Mouse (Mus musculus) stomach, postnatal 0 days (tissue): ENCODE data around the gene Slf2. TPM values are rescaled to one million over a fixed set of nuclear protein-coding genes. Genes with fewer than 3 reads are reported as not detected.

Source experiments
- ATAC-seq: fragments of 200-750 bp; cut with Nextera tagmentation; 2 replicates; pipeline ENCODE4 v1.8.0; 2017; ENCODE audit not compliant: low FRiP score, low TSS enrichment
- DNase-seq: peaks from one replicate; pipeline ENCODE4 v3.0.0-alpha.2; 2016; ENCODE audit warnings: low spot score
- H3K27ac ChIP-seq: fragments of 300-500 bp; sonication (generic); replicated peaks from 2 replicates; pipeline ENCODE4 v1.5.1; 2014; ENCODE audit warnings: mild to moderate bottlenecking, control low read depth
- H3K27me3 ChIP-seq: fragments of 300-500 bp; sonication (generic); 2 replicates; pipeline ENCODE4 v1.6.1; 2014; ENCODE audit warnings: low read length; ENCODE audit not compliant: control insufficient read depth, insufficient read depth
- H3K36me3 ChIP-seq: fragments of 300-500 bp; sonication (generic); 2 replicates; pipeline ENCODE4 v1.6.1; 2014; ENCODE audit warnings: low read length, mixed read lengths; ENCODE audit not compliant: control insufficient read depth, insufficient read depth
- H3K4me1 ChIP-seq: fragments of 300-500 bp; sonication (generic); replicated peaks from 2 replicates; pipeline ENCODE4 v1.6.1; 2014; ENCODE audit warnings: antibody characterized with exemption; ENCODE audit not compliant: control insufficient read depth, insufficient read depth
- H3K4me2 ChIP-seq: fragments of 300-500 bp; sonication (generic); replicated peaks from 2 replicates; pipeline ENCODE4 v1.6.1; 2014; ENCODE audit warnings: low read depth, mild to moderate bottlenecking, control low read depth, moderate library complexity
- H3K4me3 ChIP-seq: fragments of 300-500 bp; sonication (generic); 2 replicates; pipeline ENCODE4 v1.5.1; 2014; ENCODE audit warnings: low read depth, low read length, control low read depth
- H3K9ac ChIP-seq: fragments of 300-500 bp; sonication (generic); 2 replicates; pipeline ENCODE4 v1.6.1; 2014; ENCODE audit warnings: mild to moderate bottlenecking, low read length, control low read depth, mixed read lengths
- H3K9me3 ChIP-seq: fragments of 300-500 bp; sonication (generic); 2 replicates; pipeline ENCODE4 v1.6.1; 2016; ENCODE audit warnings: low read length; ENCODE audit not compliant: control insufficient read depth
- CTCF ChIP-seq: IDR thresholded peaks from 2 replicates; pipeline ENCODE4 v1.5.1; 2016; ENCODE audit warnings: antibody characterized with exemption, low read depth, mild to moderate bottlenecking, moderate library complexity
- EP300 ChIP-seq: optimal IDR thresholded peaks from 2 replicates; pipeline ENCODE3; 2016; ENCODE audit warnings: antibody characterized with exemption
- WGBS: fragments of 180-500 bp; shearing (Covaris S2); extraction: QIAGEN DNeasy Blood & Tissue Kit; methylation state at CpG from one replicate; pipeline ENCODE4 v1.1.7; 2014; 5-methylcytosine and 5-hydroxymethylcytosine counted together
- polyA plus RNA-seq: library from polyadenylated mRNA; unstranded; fragments of >200 nt; fragmentation: Nextera tagmentation; extraction: Ambion mirVana; gene quantifications from 2 replicates; pipeline ENCODE4 v1.2.1, GENCODE M21; 2015

The Slf2 gene
- polyA plus RNA-seq, 1 experiment from 2014 or later = 9.3 TPM

DNA sequence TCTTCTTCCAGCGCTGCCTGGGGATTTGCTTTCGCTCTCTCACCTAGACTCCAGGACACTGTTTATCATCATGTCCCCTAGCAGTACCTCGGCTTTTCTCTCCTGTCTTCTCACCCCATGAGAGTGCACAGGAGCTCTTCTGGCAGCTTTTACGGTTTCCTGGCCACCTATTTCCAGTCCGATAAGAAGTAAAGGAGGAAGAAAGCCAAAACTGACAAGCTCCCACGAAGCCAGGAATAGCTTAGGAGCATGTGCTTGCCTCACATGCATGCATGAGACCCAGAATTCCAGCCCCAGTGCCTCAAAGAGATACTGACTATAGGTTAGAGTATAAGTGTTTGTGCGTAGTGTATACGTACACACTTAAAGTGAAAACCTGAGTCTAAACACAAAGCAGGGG, 2.8 kb upstream of the Slf2 start:
- no peaks in the 10 kb centered on the region for H3K27me3 ChIP-seq

DNA sequence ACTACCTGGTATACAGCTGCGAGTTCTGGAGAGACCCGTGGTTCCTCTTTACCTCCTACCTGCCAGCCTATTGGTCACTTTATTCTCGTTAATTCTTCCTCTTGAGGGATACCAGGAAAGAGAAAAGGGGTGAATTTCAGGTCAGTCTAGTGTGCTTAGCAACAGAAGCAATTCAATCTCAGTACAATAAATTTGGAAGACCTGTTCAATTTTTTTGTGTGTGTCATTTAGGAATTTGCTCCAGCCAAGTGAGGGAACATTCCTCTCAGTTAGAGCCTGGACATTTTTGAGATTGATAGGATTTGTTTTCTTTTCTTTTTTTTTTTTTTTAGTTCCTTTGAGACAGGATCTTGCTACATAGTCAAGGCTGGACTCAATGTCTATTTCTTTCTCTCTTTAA, 1.7 kb upstream of the Slf2 start:
- Histone ChIP-seq H3K27me3 (no peaks in the 10 kb centered on the region), H3K36me3 (no peaks in the 10 kb centered on the region), H3K9ac (no peak overlapping the region), H3K27ac (no peak overlapping the region), H3K4me2 (no peak overlapping the region), H3K4me1 (peaks cover 2% of the 10 kb centered on the region; the same call in 1 of the 2 replicates), H3K4me3 (no peak overlapping the region), H3K9me3 (no peaks in the 10 kb centered on the region)
- ATAC-seq = no peak
- TF ChIP-seq EP300 = no peak
- TF ChIP-seq CTCF = no peak
- DNase-seq = no peak
- WGBS = 35% methylated on average over 3 of the region's 3 CpGs

More for the DNA sequence above, 2.8 kb upstream of the Slf2 start:
- ATAC-seq (no peak), DNase-seq (no peak)
- no peak for TF ChIP-seq CTCF
- no peak for TF ChIP-seq EP300
- H3K9ac ChIP-seq = no peak overlapping the region
- H3K36me3 ChIP-seq = no peaks in the 10 kb centered on the region
- peaks cover 2% of the 10 kb centered on the region; the same call in 1 of the 2 replicates for H3K4me1 ChIP-seq
- no peak overlapping the region for H3K27ac ChIP-seq
- no peak overlapping the region for H3K4me2 ChIP-seq
- H3K9me3 ChIP-seq = no peaks in the 10 kb centered on the region
- no peak overlapping the region for H3K4me3 ChIP-seq
- WGBS = 49% methylated on average over 8 of the region's 8 CpGs

DNA sequence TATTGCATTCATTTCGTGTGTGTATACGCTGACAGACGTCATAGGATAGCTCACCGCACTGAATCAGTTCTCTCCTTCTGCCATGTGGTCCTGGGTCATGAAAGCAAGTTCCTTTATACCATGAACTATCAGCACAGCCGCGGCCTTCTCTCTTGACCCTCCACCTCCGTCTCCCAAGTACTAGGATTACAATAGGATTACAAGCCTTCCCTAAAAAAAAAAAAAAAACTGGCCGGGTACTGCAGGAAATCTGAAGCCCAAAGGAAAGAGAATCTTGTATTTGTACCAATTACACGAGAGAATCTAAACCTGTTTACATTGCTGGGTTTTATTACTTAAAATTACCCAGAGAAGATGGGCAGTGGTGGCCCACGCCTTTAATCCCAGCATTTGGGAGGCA, 1.3 kb upstream of the Slf2 start:
- WGBS = 45% methylated on average over 10 of the region's 10 CpGs

DNA sequence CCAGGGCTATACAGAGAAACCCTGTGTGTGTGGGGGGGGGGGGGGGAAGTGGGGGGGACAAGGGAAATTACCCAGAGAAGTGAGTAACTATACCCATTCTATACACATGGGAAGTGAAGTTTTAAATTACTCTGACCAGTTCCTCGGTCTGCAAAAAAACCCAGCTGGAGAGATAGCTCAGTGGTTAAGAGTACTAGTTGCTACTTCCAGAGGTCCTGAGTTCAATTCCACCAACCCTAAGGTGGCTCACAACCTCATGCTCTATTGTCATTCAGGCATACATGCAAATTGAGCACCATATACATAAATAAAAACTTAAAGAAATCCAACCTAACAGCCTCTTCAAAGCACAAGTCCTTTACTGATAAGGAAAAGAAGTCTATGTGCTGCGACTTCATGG, 829 bp upstream of the Slf2 start:
- no peaks in the 10 kb centered on the region for H3K9me3 ChIP-seq
- TF ChIP-seq EP300 (no peak), CTCF (no peak)
- H3K4me2 ChIP-seq = peak overlapping the region; percentile 49
- 27% methylated on average over 2 of the region's 2 CpGs for WGBS
- H3K27ac ChIP-seq = no peak overlapping the region; the same call in 1 of the 2 replicates
- peak overlapping the region; percentile 95; the same call in 1 of the 2 replicates for H3K4me3 ChIP-seq
- no peak for ATAC-seq
- no peak overlapping the region for H3K9ac ChIP-seq
- no peaks in the 10 kb centered on the region for H3K27me3 ChIP-seq
- H3K4me1 ChIP-seq = peaks cover 2% of the 10 kb centered on the region; the same call in 1 of the 2 replicates
- DNase-seq = no peak
- H3K36me3 ChIP-seq = no peaks in the 10 kb centered on the region

More for the DNA sequence above, 1.3 kb upstream of the Slf2 start:
- TF ChIP-seq EP300 = no peak
- TF ChIP-seq CTCF = no peak
- ATAC-seq = no peak
- Histone ChIP-seq H3K4me3 (no peak overlapping the region), H3K9ac (no peak overlapping the region), H3K27ac (no peak overlapping the region), H3K4me1 (peaks cover 2% of the 10 kb centered on the region; the same call in 1 of the 2 replicates), H3K36me3 (no peaks in the 10 kb centered on the region), H3K9me3 (no peaks in the 10 kb centered on the region), H3K4me2 (no peak overlapping the region; the same call in 1 of the 2 replicates), H3K27me3 (no peaks in the 10 kb centered on the region)
- DNase-seq = no peak

DNA sequence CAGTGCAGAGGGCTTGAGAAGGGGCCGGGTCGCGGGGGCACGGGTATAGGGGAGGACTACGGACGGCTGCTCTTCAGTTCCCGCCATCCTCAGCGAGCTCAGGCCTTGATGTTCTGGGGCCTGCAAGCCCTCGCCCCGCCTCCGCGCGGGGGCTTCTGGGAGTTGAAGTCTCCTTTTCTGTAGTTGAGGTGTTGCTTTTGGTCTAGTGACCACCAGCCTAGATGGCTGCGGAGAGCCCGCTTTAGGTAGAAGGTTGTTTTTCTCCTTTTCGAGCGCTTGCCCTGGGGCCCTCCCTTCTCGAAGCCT, 456 bp downstream of the Slf2 start:
- TF ChIP-seq EP300 (no peak), CTCF (no peak)
- Histone ChIP-seq H3K4me2 (peak overlapping the region; percentile 66), H3K4me1 (peaks cover 2% of the 10 kb centered on the region; the same call in 1 of the 2 replicates), H3K9ac (peak overlapping the region; percentile 80), H3K27me3 (no peaks in the 10 kb centered on the region), H3K27ac (peak overlapping the region; percentile 82), H3K9me3 (no peaks in the 10 kb centered on the region), H3K4me3 (peak overlapping the region; percentile 95), H3K36me3 (0 out of 2 replicates have a peak, but pooled peaks cover under 1% of the 10 kb centered on the region)
- peak; percentile 84 for ATAC-seq
- under 1% methylated on average over 18 of the region's 18 CpGs for WGBS
- peak; percentile 92 for DNase-seq

DNA sequence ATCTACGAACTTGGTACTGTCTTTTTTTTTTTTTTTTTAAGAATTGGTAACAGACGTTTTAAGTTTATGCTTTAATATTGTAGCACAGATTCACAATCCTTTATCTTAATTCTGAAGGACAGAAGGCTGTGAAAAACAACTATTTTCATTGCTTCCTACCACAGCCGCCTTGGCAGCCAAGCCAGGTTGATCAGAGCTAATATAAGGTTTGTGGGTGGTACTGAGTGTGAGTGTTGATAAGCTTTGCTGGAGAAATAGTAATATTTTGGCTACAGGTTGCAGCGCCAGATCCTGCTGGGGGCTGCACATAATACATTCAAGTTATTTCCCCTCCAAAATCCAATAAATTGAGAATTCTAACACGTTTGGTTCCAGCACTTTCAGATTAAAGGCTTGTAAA, 1.1 kb downstream of the Slf2 start:
- ATAC-seq (no peak), DNase-seq (no peak)
- WGBS = 35% methylated on average over 5 of the region's 5 CpGs
- H3K36me3 ChIP-seq = 0 out of 2 replicates have a peak, but pooled peaks cover 4% of the 10 kb centered on the region
- peaks cover 2% of the 10 kb centered on the region; the same call in 1 of the 2 replicates for H3K4me1 ChIP-seq
- no peak overlapping the region for H3K27ac ChIP-seq
- H3K9me3 ChIP-seq = no peaks in the 10 kb centered on the region
- H3K27me3 ChIP-seq = no peaks in the 10 kb centered on the region
- peak overlapping the region; percentile 95 for H3K4me3 ChIP-seq
- no peak for TF ChIP-seq EP300
- TF ChIP-seq CTCF = no peak
- peak overlapping the region; percentile 66 for H3K4me2 ChIP-seq
- no peak overlapping the region for H3K9ac ChIP-seq
